8 mouse cellular contexts compared by ENCODE assay signal in the genomic region with DNA sequence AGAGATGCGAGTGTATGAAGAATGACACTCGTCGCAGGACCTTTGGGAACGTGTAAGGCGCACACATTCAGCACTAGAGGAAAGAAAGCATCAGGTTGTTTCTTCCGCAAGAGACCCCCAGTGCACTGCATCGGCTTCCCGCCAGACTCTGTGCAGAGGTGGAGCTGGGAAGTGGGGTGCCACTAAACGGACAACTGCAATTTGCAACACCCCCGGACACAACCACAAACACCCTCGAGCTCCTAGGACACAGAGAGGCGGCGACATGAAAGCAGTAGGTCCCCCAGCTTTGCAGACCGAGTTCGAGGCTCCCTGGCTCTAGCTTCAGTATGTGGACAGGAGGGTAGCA. TPM values are rescaled to one million over a fixed set of nuclear protein-coding genes. Genes with fewer than 3 reads are reported as not detected.
DNase-seq lines count a peak whose midpoint lies in the region; ATAC-seq and TF ChIP-seq lines count a peak whose summit lies in the region.

No protein-coding gene starts in this region.

- peak overlapping the region; percentile 55; the same call in 1 of the 2 replicates for H3K9ac ChIP-seq in heart, embryonic 12.5 days
- no peak overlapping the region for H3K9ac ChIP-seq in hindbrain, embryonic 11.5 days (ENCODE audit: low read depth, low read length)

- no peak overlapping the region for H3K27ac ChIP-seq in heart, embryonic 12.5 days (ENCODE audit: poor library complexity, severe bottlenecking)
- H3K27ac ChIP-seq in hindbrain, embryonic 11.5 days (ENCODE audit: low read depth, low read length): no peak overlapping the region

- H3K4me2 ChIP-seq in heart, embryonic 12.5 days: peak overlapping the region; percentile 78
- H3K4me2 ChIP-seq in hindbrain, embryonic 11.5 days (replicated peaks; ENCODE audit: low read depth, low read length): peak overlapping the region; percentile 36

- no peak for DNase-seq in heart, adult 9 months (ENCODE audit: low spot score in 2 of 2)
- DNase-seq in G1E (ENCODE audit: low spot score): no peak
- DNase-seq in hindbrain, embryonic 11.5 days (ENCODE audit: low spot score): no peak
- DNase-seq in yolk sac, embryonic 10.5 days (ENCODE audit: low spot score): no peak
- no peak for DNase-seq in adrenal gland, postnatal 14 days
- DNase-seq in thymus, adult 18-20 months: no peak

- WGBS in heart, embryonic 12.5 days: 5% methylated on average over 15 of the region's 15 CpGs
- 4% methylated on average over 15 of the region's 15 CpGs for WGBS in hindbrain, embryonic 11.5 days

- ATAC-seq in heart, embryonic 12.5 days (ENCODE audit: insufficient number of reproducible peaks, low FRiP score): no peak
- ATAC-seq in G1E (ENCODE audit: extremely low read depth, insufficient number of reproducible peaks, low FRiP score, poor library complexity, severe bottlenecking): no peak
- no peak for ATAC-seq in hindbrain, embryonic 11.5 days (ENCODE audit: low FRiP score)

- no peak for TF ChIP-seq CTCF in G1E (IDR thresholded peaks at IDR 0.05; ENCODE audit: low read depth, low read length)

- no peaks in the 10 kb centered on the region for H3K9me3 ChIP-seq in heart, embryonic 12.5 days (replicated peaks)
- H3K9me3 ChIP-seq in G1E (replicated peaks): no peaks in the 10 kb centered on the region
- H3K9me3 ChIP-seq in hindbrain, embryonic 11.5 days (ENCODE audit: control insufficient read depth, low read length): no peaks in the 10 kb centered on the region
- H3K9me3 ChIP-seq in megakaryocyte, embryonic 14.5 days: no peaks in the 10 kb centered on the region

- H3K36me3 ChIP-seq in heart, embryonic 12.5 days: no peaks in the 10 kb centered on the region
- peaks cover 14% of the 10 kb centered on the region for H3K36me3 ChIP-seq in G1E (replicated peaks)
- H3K36me3 ChIP-seq in hindbrain, embryonic 11.5 days (ENCODE audit: control insufficient read depth, insufficient read depth, low read length): no peaks in the 10 kb centered on the region
- H3K36me3 ChIP-seq in megakaryocyte, embryonic 14.5 days (replicated peaks; ENCODE audit: low read length): peaks cover 49% of the 10 kb centered on the region

- H3K4me3 ChIP-seq in heart, embryonic 12.5 days: peak overlapping the region; percentile 47
- H3K4me3 ChIP-seq in G1E (ENCODE audit: low read depth, low read length): peak overlapping the region; percentile 73
- peak overlapping the region; percentile 27 for H3K4me3 ChIP-seq in hindbrain, embryonic 11.5 days (ENCODE audit: low read depth, low read length)
- H3K4me3 ChIP-seq in megakaryocyte, embryonic 14.5 days (replicated peaks): peak overlapping the region; percentile 100

- H3K27me3 ChIP-seq in heart, embryonic 12.5 days (replicated peaks): peaks cover 47% of the 10 kb centered on the region
- H3K27me3 ChIP-seq in G1E (ENCODE audit: insufficient read depth, low read length): peaks cover 48% of the 10 kb centered on the region
- H3K27me3 ChIP-seq in hindbrain, embryonic 11.5 days (ENCODE audit: control insufficient read depth, insufficient read depth, low read length): peaks cover 37% of the 10 kb centered on the region
- H3K27me3 ChIP-seq in megakaryocyte, embryonic 14.5 days (replicated peaks): no peaks in the 10 kb centered on the region

- peaks cover 36% of the 10 kb centered on the region for H3K4me1 ChIP-seq in heart, embryonic 12.5 days (replicated peaks)
- H3K4me1 ChIP-seq in G1E (ENCODE audit: insufficient read depth, low read depth, low read length): peaks cover 68% of the 10 kb centered on the region
- H3K4me1 ChIP-seq in hindbrain, embryonic 11.5 days (replicated peaks; ENCODE audit: control insufficient read depth, insufficient read depth, low read length): 0 out of 2 replicates have a peak, but pooled peaks cover 3% of the 10 kb centered on the region
- H3K4me1 ChIP-seq in megakaryocyte, embryonic 14.5 days: peaks cover 84% of the 10 kb centered on the region

RNA-seq across cellular contexts. Expression of a gene that starts 0.3 kb away (rescaled TPM):
- polyA plus RNA-seq in heart, embryonic 12.5 days (2016; fragmentation: Nextera tagmentation; extraction: Ambion mirVana): 4.8 and 5.7 TPM in 2 replicates
- total RNA-seq in G1E (2014; fragmentation: Nextera tagmentation): 56.9 and 63.9 TPM in 2 replicates
- total RNA-seq in G1E (2017): 79.9 and 101 TPM in 2 replicates
- 79.0 and 95.8 TPM in 2 replicates for polyA plus RNA-seq in G1E (2012)
- 0.68 and 1.4 TPM in 2 replicates for polyA plus RNA-seq in hindbrain, embryonic 11.5 days (2014; fragmentation: Nextera tagmentation; extraction: Ambion mirVana)
- polyA plus RNA-seq in megakaryocyte, embryonic 14.5 days (2012; ENCODE audit: insufficient read depth, low replicate concordance): 354 and 444 TPM in 2 replicates
- 10.8 and 25.5 TPM in 2 replicates for total RNA-seq in adrenal gland, postnatal 14 days (2021)

RNA-seq across cellular contexts. Expression of a gene that starts 38.2 kb away (rescaled TPM):
- 2.2 and 2.7 TPM in 2 replicates for polyA plus RNA-seq in heart, embryonic 12.5 days (2016; fragmentation: Nextera tagmentation; extraction: Ambion mirVana)
- total RNA-seq in G1E (2014; fragmentation: Nextera tagmentation): 11.4 and 12.0 TPM in 2 replicates
- total RNA-seq in G1E (2017): 46.9 and 53.7 TPM in 2 replicates
- polyA plus RNA-seq in G1E (2012): 11.7 and 14.8 TPM in 2 replicates
- polyA plus RNA-seq in hindbrain, embryonic 11.5 days (2014; fragmentation: Nextera tagmentation; extraction: Ambion mirVana): 1.4 and 2.4 TPM in 2 replicates
- polyA plus RNA-seq in megakaryocyte, embryonic 14.5 days (2012; ENCODE audit: insufficient read depth, low replicate concordance): 400 TPM in 2 replicates
- 0.98 and 1.2 TPM in 2 replicates for total RNA-seq in adrenal gland, postnatal 14 days (2021)

RNA-seq across cellular contexts. Expression of a gene that starts 58.1 kb away (rescaled TPM):
- polyA plus RNA-seq in heart, embryonic 12.5 days (2016; fragmentation: Nextera tagmentation; extraction: Ambion mirVana): 2.0 and 2.2 TPM in 2 replicates
- 1.9 and 4.2 TPM in 2 replicates for total RNA-seq in G1E (2014; fragmentation: Nextera tagmentation)
- total RNA-seq in G1E (2017): 13.1 and 13.8 TPM in 2 replicates
- polyA plus RNA-seq in G1E (2012): 8.9 and 9.9 TPM in 2 replicates
- 3.7 and 4.4 TPM in 2 replicates for polyA plus RNA-seq in hindbrain, embryonic 11.5 days (2014; fragmentation: Nextera tagmentation; extraction: Ambion mirVana)
- polyA plus RNA-seq in megakaryocyte, embryonic 14.5 days (2012; ENCODE audit: insufficient read depth, low replicate concordance): 6.5 and 19.1 TPM in 2 replicates
- total RNA-seq in adrenal gland, postnatal 14 days (2021): 1.3 and 1.5 TPM in 2 replicates

Comparison
In these comparisons a context has a peak if more than half of its experiments do, and no peak if none do; other contexts are left out.
1. H3K4me3 ChIP-seq: peak in every context shown above with its lines; median percentile 100 in megakaryocyte, embryonic 14.5 days; 73 in G1E; 47 in heart, embryonic 12.5 days; 27 in hindbrain, embryonic 11.5 days.
2. RNA of a gene that starts 0.3 kb away (polyA plus RNA-seq): 354 to 444 TPM in megakaryocyte, embryonic 14.5 days and 79.0 to 95.8 TPM in G1E; 4.8 to 5.7 TPM in heart, embryonic 12.5 days and 0.68 to 1.4 TPM in hindbrain, embryonic 11.5 days; every median in the first group is over 10 times any median in the second.
3. RNA of a gene that starts 38.2 kb away (polyA plus RNA-seq): 400 TPM in megakaryocyte, embryonic 14.5 days; 11.7 to 14.8 TPM in G1E, 1.4 to 2.4 TPM in hindbrain, embryonic 11.5 days and 2.2 to 2.7 TPM in heart, embryonic 12.5 days; every median in the first group is over 10 times any median in the second.